Mouse (Mus musculus) macrophage (primary cell): Measurements from ENCODE around the gene Tff3. TPM values are rescaled to one million over a fixed set of nuclear protein-coding genes. Genes with fewer than 3 reads are reported as not detected.

Experiments
- H3K27ac ChIP-seq: fragments of 350-480 bp; formaldehyde crosslinking; 2 replicates; pipeline ENCODE4 v1.9.0; 2021
- H3K36me3 ChIP-seq: fragments of 350-480 bp; formaldehyde crosslinking; 2 replicates; pipeline ENCODE4 v1.9.0; 2021; ENCODE audit errors: inconsistent target
- H3K4me3 ChIP-seq: fragments of 350-480 bp; formaldehyde crosslinking; 2 replicates; pipeline ENCODE4 v1.9.0; 2021; ENCODE audit errors: inconsistent target
- H3K79me2 ChIP-seq: fragments of 350-480 bp; formaldehyde crosslinking; 2 replicates; pipeline ENCODE4 v1.9.0; 2021; ENCODE audit errors: inconsistent target
- WGBS: methylation state at CpG from one replicate; pipeline ENCODE4 v1.1.7; 2026; ENCODE audit warnings: inconsistent platforms; ENCODE audit not compliant: missing documents; 5-methylcytosine and 5-hydroxymethylcytosine counted together
- polyA plus RNA-seq: library from polyadenylated mRNA; stranded (reverse); fragments of 250-400 nt; gene quantifications from 3 replicates; pipeline ENCODE4 v1.2.4, GENCODE M21; 2018; ENCODE audit warnings: inconsistent platforms
- total RNA-seq, 78 experiments: library from RNA; depleted of rRNA; stranded (reverse); fragments of 250-400 nt; gene quantifications; 1 replicate in 9 of 78; 2 replicates in 24 of 78; 3 replicates in 43 of 78; 4 replicates in 2 of 78; pipeline ENCODE4 v1.2.4; 2018; ENCODE audit warnings: inconsistent platforms in 56 of 78

The Tff3 gene
- total RNA-seq (2018; cell fraction: chromatin; rRNA removed): not detected
- not detected for total RNA-seq (2018; cell fraction: cytosol; rRNA removed)
- total RNA-seq (2018; cell fraction: nucleus; rRNA removed): not detected
- polyA plus RNA-seq: not detected in 3 replicates

DNA sequence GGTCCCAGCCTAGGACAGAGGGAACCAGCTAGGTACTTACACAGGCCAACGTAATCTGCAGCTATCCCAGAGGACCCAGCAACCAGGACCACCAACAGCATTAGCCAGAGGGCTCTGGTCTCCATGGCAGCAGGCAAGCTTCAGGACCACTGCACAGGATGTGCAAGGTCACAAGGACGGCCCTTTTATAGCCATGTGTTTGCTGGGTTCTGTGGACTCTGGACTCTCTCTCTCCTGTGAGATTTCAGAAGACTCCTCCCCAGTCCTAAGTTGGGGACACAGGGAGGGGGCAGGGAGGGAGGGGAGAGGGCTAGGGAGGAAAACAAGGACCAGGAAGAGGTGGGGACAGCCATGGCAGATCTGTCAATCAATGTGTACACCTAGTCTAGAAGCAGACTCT, at the start of gene Tff3:
Gene Tff3, minus strand, starts transcription at position 195 of the 400 bp plus-strand sequence.
- Histone ChIP-seq H3K27ac (no peak within 1 kb of the TSS), H3K79me2 (no peaks in the 10 kb centered on the region), H3K36me3 (no peaks in the 10 kb centered on the region), H3K4me3 (no peak within 1 kb of the TSS)
- WGBS: 66% methylated on average over 2 of the region's 2 CpGs

DNA sequence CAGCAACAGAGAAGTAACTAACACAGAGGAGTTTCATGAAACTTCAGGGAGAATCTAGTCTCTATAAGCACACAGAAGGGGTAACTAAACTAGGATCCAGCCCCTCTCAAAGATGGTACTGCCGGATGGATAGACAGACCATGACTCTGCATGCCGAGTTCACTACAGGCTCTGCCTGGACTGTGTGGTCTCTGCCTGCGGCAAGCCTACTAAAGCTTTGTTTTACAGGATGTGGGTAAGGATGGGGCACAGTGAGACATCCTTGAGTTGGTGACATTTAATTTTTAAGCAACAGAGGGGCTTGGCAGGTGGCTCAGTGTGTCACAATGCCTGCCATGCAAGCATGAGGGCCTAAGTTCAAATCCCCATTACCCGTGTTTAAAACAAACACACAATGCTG, 46.9 kb upstream of the Tff3 start:
- Histone ChIP-seq H3K27ac (no peak overlapping the region), H3K4me3 (no peak overlapping the region), H3K79me2 (no peaks in the 10 kb centered on the region), H3K36me3 (no peaks in the 10 kb centered on the region)
- WGBS: 39% methylated on average over 4 of the region's 4 CpGs

DNA sequence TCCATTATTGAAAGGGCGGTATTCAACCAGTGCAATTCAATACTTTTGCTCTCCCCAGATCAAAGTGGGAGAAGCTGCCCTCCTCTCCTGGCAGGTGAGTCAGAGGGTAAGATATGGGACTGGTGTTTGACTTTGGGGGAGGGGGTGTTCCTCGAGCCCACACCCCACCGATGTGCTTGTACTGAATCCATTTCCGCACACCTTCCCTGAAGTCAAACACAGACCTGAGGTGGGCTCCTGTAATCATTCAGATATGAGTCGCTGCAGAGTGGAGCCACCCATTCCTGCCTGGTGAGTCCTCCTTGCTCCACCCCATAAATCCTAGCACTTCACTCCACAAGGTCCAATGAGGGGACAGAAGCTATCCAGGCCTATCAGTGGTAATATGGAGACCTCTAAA, 40.4 kb upstream of the Tff3 start:
- Histone ChIP-seq H3K27ac (no peak overlapping the region), H3K79me2 (no peaks in the 10 kb centered on the region), H3K36me3 (no peaks in the 10 kb centered on the region), H3K4me3 (no peak overlapping the region)
- WGBS: 96% methylated on average over 5 of the region's 5 CpGs

DNA sequence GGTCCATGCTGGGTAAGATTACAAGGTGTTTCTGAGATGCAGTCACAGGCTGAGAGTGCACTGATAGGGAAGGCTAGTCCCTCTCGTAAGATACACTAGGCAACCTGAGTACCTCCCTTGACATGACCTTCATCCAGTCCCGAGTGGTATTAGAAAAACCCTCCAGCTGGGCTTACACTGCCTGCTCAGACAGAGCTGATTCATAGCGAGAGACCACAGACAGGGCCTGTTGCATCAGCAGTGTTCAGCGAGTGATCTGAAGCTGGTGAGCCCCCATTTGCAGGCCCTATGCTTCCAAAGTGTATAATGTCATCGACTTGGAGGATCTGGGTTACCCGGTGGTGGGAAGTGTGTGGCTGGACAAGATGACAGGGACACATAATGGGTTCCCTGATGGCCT, 35.7 kb upstream of the Tff3 start, which contains the start of gene Tff1:
Gene Tff1, minus strand, starts transcription at position 151 of the 400 bp plus-strand sequence.
- no peak within 1 kb of the TSS for H3K4me3 ChIP-seq
- no peaks in the 10 kb centered on the region for H3K36me3 ChIP-seq
- no peak within 1 kb of the TSS for H3K27ac ChIP-seq
- H3K79me2 ChIP-seq: no peaks in the 10 kb centered on the region
- WGBS: 72% methylated on average over 6 of the region's 6 CpGs

DNA sequence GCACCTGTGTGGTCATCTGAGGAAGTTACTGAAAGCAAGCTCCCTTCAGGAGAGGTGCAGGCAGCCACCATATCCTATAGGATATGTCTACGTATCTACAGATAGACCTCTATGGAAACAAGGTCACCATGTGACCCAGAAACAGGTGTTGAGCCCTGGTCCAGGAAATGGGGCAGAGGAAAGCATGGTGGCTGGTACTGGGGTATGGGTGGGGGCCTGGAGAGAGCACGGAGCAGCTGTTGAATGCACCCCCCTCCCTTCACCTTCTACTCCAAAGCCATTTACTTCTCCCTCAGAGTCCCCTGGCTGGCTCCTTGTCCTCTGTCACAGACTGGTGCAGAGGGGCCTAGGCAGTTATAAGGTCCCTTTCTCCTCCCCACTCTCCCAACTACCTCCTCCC, 34.4 kb upstream of the Tff3 start:
- H3K36me3 ChIP-seq: no peaks in the 10 kb centered on the region
- no peak overlapping the region for H3K4me3 ChIP-seq
- WGBS: 75% methylated on average over 2 of the region's 2 CpGs
- H3K79me2 ChIP-seq: no peaks in the 10 kb centered on the region
- H3K27ac ChIP-seq: no peak overlapping the region

DNA sequence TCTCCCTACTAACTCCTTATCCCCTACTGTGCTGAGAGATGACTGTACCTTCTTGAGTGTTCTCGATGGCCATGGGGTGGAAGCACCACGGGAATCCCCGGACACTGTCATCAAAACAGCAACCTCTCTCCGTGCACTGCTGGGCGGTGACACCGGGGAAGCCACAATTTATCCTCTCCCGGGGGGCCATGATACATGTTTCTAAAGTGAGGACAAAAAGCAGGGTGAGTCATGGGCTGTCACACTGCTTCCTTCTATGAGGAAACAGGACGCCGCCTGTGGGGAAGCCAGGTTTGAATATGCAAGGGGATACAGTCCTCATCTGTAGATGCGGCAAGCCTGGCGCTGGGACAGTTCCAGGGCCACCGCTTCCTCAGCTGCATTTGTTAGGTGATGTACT, 33.2 kb upstream of the Tff3 start:
- H3K36me3 ChIP-seq: no peaks in the 10 kb centered on the region
- H3K79me2 ChIP-seq: no peaks in the 10 kb centered on the region
- H3K4me3 ChIP-seq: no peak overlapping the region
- 46% methylated on average over 12 of the region's 12 CpGs for WGBS
- H3K27ac ChIP-seq: no peak overlapping the region

DNA sequence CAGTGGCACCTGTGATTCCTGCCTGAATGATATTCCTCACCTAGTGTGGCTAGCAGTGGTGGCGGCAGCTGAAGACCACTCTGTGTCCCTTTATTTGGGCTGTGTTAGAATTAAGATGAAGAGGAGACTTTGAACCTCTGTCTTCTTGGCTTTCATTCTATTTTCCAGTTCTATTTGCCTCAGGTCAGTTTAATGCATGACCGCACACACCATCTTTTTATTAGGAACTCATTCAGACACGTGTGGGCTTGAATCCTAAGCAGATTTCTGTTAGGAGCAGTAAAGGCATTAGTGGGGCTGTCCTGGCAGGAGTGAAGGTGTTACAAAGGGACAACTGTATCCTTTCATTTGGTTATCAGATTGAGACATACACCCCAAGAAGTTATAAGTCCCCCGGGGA, 30.8 kb upstream of the Tff3 start:
- no peak overlapping the region for H3K27ac ChIP-seq
- no peaks in the 10 kb centered on the region for H3K36me3 ChIP-seq
- WGBS: 86% methylated on average over 4 of the region's 4 CpGs
- no peaks in the 10 kb centered on the region for H3K79me2 ChIP-seq
- H3K4me3 ChIP-seq: no peak overlapping the region

DNA sequence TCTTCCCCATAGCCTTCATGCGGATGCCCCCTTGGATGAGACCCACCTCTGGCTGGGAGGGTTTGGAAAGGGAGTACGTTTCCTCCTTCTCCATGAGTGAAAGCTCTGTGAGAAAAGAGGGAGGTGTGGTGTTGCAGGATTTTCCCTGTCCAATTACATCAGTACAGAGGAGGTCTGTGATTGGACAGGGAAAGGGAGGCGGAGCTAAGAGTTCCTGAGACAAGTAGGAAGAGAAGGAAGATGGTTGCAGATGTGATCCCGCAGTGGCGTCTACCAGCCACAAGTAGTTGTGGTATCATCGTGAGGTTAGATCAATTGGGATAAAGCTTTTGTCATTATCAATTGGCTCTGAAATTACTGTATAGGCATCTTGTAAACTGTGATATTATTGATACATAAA, 28.5 kb upstream of the Tff3 start:
- H3K79me2 ChIP-seq: no peaks in the 10 kb centered on the region
- no peaks in the 10 kb centered on the region for H3K36me3 ChIP-seq
- H3K27ac ChIP-seq: no peak overlapping the region
- no peak overlapping the region for H3K4me3 ChIP-seq
- WGBS: 96% methylated on average over 6 of the region's 6 CpGs

DNA sequence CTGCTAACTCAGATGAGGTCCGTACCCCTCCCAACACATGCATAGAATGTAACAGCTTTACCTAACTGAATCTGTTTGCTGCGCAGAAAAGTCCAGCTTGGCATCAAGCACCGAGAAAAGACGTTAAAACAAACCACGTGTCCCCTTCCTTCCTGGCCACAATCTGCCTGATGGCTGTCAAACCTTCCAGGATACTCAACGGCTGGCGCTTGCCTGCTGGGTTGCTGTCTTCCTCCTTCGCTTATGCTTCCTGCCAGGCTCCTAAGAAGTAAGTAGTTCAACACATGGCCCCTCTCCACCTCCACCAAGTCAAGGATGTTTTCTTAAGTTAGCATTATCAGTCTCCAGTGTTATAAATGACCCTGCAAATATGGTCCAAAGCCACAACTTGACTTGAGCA, 24.3 kb upstream of the Tff3 start:
- Histone ChIP-seq H3K79me2 (no peaks in the 10 kb centered on the region), H3K4me3 (no peak overlapping the region), H3K36me3 (no peaks in the 10 kb centered on the region), H3K27ac (no peak overlapping the region)
- WGBS: 11% methylated on average over 8 of the region's 8 CpGs

DNA sequence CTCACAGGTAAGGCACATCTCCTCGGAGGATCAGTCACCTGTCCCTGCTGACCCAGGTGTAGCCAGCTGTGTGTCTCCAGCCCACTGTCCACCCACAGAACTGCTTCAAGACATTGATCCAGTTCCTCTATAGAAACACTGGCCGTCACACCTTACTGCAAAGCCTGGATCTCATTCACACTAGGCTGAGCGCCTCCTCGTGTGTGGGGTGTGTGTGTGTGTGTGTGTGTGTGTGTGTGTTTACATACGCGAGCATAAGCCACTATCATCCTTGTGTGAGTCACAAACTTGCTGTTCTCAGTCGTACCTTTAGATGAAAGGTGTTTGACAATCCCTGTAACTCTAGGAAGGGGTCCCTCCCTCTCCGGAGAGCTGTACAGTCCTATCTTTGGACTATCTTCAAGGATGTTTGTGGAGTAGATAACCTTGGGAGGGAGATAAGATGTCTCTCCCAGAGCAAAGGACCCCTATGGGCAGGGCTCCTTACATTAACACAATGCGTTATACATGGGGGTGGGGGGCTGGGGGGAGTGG, 23.6 kb upstream of the Tff3 start:
- 83% methylated on average over 9 of the region's 9 CpGs for WGBS
- no peak overlapping the region for H3K4me3 ChIP-seq

DNA sequence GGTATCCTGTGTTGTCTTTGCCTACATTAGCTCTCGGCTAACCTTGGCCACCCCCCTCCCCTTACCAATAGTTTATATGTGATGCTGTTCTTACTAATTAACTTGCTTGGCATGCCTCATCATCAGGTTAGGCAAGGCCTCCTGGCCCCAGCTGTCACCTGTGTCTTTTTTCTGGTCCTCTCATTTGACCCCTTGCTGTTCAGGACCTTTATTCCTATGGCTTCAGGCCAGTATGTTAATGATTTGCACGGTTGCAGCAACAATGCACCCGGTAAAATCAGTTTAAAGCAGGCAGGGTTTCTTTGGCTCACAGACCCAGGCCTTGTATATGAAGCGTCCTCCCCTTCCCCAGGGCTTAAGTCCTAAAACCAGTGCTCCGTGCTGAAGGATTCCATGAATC, 23.1 kb upstream of the Tff3 start:
- Histone ChIP-seq H3K4me3 (no peak overlapping the region), H3K27ac (no peak overlapping the region), H3K36me3 (no peaks in the 10 kb centered on the region), H3K79me2 (no peaks in the 10 kb centered on the region)
- 86% methylated on average over 5 of the region's 5 CpGs for WGBS

More for the DNA sequence above, 23.6 kb upstream of the Tff3 start:
- H3K79me2 ChIP-seq: no peaks in the 10 kb centered on the region
- no peaks in the 10 kb centered on the region for H3K36me3 ChIP-seq
- H3K27ac ChIP-seq: no peak overlapping the region

DNA sequence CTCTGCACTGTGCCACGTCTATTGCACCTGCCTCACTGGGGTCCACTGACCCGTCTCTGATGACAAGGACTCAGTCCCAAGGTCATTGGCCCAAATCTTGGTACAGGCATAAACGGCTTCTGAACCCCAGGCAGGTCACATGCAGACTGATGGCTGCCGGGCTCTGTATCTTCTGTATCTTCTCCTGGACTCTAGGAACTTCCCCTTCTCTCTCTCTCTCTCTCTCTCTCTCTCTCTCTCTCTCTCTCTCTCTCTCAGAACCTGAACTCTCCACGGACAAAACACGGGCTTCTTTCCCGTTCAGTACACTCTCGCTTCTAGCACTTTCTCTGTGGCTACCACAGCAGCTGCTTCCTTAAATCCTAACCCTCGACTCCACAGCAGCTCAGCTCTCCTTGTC, 16.6 kb upstream of the Tff3 start:
- H3K79me2 ChIP-seq: no peaks in the 10 kb centered on the region
- H3K27ac ChIP-seq: no peak overlapping the region
- no peaks in the 10 kb centered on the region for H3K36me3 ChIP-seq
- no peak overlapping the region for H3K4me3 ChIP-seq
- 29% methylated on average over 9 of the region's 9 CpGs for WGBS

DNA sequence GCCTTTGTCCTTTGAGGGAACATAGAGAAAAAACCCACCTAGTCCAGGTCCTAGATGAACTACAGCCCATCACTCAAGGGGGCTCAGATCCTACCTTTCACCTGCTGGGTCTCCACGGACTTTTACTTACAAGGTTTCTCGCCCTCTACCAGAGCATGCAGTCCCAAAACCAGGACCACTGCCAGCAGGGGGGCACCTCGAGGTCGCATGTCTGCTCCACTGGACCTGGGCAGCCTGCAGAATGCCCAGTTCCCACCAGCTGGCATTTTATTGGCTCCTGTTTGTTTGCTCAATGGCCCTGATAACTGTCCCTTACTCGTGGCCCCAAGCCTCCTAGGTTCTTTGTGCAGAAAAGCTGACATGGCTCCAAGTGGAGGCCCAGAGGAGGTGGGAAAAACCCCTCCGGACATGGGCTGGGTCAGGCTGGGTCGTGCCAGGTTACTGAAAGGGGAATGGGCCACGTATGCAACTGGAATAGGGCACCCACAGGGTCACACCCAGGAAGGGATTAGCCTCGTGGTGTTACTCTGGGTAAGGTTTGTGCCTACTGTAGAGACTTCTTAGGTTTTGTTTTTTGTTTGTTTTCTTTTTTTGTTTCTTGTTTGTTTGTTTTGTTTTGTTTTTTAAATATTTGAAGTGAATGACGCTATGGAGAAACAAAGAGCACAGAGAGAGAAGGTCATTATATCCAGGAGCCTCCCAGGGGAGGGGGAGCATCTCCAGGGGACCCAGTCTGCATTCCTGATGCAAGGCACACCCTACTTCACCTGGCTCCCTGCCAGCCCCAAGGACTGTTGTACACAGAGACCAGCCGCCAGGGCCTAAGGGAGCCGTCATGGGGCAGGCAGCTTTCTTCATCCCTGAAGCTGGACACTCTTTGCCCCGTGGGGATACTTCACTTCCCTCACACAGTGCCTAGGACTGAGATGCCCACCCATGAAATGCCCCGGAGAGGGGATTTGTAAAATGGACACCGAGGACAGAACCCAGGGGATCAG, 14.9 kb upstream of the Tff3 start, which contains the start of gene Tff2:
Gene Tff2, minus strand, starts transcription at position 243 of the 998 bp plus-strand sequence.
- WGBS: 86% methylated on average over 15 of the region's 15 CpGs
- no peaks in the 10 kb centered on the region for H3K79me2 ChIP-seq
- H3K27ac ChIP-seq: no peak within 1 kb of the TSS
- H3K36me3 ChIP-seq: no peaks in the 10 kb centered on the region
- H3K4me3 ChIP-seq: no peak within 1 kb of the TSS

DNA sequence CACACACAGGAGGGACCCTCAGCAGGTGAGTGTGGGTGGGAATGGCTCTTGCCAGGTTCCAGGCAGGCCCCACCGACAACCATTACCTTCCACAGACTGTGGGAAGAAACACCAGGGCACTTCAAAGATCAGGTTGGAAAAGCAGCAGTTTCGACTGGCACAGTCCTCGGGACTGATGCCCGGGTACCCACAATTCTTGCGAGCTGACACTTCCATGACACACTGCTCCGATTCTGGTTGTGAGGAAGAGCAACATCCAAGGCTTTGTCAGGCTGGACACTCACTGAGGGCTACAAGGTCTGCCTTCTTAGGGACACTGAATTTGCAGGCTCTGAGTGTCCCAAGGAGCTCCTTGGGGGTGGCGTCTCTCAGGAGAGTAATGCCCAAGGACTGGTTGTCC, 12.7 kb upstream of the Tff3 start:
- Histone ChIP-seq H3K36me3 (no peaks in the 10 kb centered on the region), H3K4me3 (no peak overlapping the region), H3K27ac (no peak overlapping the region), H3K79me2 (no peaks in the 10 kb centered on the region)
- 89% methylated on average over 7 of the region's 7 CpGs for WGBS

DNA sequence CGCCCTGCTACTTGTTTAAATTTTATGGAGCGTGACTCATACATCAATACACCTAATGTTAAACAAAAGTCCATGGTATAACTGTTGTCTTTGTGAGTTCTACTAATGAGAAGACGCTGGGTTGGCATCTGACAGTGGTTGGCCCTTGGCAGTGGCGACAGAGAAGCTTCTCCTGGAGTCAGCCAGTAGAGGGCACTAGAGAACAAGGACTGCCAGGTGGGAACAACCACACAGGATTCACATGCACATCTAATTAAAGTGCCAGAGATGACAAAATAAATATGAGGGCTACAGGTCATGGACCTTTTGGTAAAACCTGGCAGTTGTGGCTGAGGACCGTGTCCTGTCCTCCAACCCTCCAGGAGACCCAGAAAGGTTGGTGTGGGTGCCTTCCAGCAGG, 9.0 kb upstream of the Tff3 start:
- 34% methylated on average over 5 of the region's 5 CpGs for WGBS

More for the DNA sequence above, 9.0 kb upstream of the Tff3 start:
- no peak overlapping the region for H3K4me3 ChIP-seq
- H3K27ac ChIP-seq: no peak overlapping the region
- H3K36me3 ChIP-seq: no peaks in the 10 kb centered on the region
- H3K79me2 ChIP-seq: no peaks in the 10 kb centered on the region
